Mouse (Mus musculus) right cerebral cortex, postnatal 25 days (tissue): ENCODE measurements around the gene Dcdc2c.

Source experiments
- DNase-seq: peaks from one replicate; pipeline ENCODE4 v3.0.0; 2022

Gene Dcdc2c

GRCm38 (mm10) chr12:28436536-28436935, 115.7 kb downstream of the Dcdc2c start:
- DNase-seq: no peak

DNA sequence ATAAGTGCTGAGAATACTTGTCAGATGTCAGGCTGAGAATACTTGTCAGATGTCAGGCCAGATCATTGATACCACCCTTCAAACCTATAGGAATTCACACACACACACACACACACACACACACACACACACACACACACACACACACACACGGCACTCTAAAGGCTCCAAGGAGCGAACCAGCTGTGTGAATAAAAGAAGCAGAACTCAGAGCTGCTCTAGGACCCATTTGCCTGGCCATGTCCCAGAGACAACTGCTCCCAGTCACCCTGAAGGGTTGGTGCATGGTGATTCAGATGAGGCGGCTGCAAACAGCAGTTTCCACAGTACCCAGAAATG, 119.5 kb downstream of the Dcdc2c start:
- no peak for DNase-seq

- peak; percentile 54 for DNase-seq
These were observed 120.1 kb downstream of the Dcdc2c start for GRCm38 (mm10) chr12:28431832-28432728.

GRCm38 (mm10) chr12:28429856-28430255, 122.3 kb downstream of the Dcdc2c start:
- DNase-seq: no peak

GRCm38 (mm10) chr12:28416957-28417356, 135.2 kb downstream of the Dcdc2c start:
- no peak for DNase-seq

DNA sequence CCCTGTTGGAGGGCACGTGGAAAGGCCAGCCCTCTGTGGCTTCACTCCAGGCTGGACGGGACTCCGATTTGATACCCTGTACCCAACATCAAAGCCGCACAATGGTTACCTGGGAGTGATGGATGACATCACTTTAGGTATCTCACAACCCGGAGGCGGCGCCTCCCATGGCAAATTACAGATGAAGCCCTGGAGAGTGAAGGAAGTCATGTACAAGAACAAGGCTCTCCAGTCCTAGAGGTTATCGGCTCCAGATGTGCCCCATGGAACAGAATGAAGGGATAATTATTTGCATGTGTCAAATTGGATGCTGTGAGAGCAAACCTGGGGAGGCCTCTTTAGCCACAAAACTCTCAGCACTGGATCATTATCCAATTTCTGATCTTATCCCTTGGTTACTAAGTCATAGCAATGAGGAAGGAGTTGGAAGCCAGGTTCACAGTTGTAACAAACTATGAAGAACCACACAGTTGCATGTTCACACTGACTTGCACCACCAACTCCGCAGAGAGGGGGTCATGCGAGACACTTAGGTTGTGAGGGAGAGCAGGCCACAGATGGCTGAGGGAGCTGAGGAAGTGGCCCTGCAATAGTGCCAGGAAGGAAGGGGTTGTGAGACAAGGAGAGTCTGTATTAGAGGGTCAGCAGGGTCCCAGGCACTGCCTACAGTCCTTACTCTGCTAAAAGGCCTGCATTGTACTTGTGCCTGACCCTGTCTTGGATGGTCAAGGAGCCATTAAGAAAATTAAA, 144.4 kb downstream of the Dcdc2c start:
- DNase-seq: no peak

DNA sequence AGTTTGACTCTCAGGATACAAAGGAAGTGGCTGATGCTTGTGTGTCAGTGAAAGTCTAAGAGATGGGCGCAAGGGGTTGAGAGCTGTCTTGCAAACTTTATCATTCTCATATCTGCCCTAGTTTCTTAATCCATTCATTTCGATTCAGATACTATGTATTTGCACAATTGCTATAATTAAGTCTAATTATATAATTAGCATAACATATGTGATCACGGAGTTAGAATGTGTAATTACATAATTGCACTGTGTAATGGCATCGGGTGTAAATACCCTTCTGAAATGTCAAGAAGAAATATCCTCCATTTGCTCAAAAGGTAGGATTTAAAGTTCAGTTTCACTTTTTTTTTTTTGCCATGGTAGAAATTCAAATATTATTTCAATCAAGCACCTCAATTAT, 149.9 kb downstream of the Dcdc2c start:
- DNase-seq: no peak

- DNase-seq: no peak
These were observed 150.8 kb downstream of the Dcdc2c start for GRCm38 (mm10) chr12:28401372-28401771.

GRCm38 (mm10) chr12:28392129-28392528, 160.1 kb downstream of the Dcdc2c start:
- DNase-seq: no peak
